Mouse (Mus musculus) kidney, adult 2 months (tissue): ENCODE results near the gene Tctn1.

Experiments
- CTCF ChIP-seq: fragments of 200-500 bp; conservative IDR thresholded peaks from 2 replicates; pipeline ENCODE4 v1.5.1; 2011; ENCODE audit warnings: low read depth, mild to moderate bottlenecking, control low read depth, low read length, moderate library complexity, mixed read lengths; ENCODE audit not compliant: insufficient read depth, insufficient read length
- POLR2A ChIP-seq: fragments of 200-500 bp; IDR thresholded peaks from one replicate; pipeline ENCODE4 v1.6.1; 2011; ENCODE audit warnings: low read depth, low read length, control low read depth

DNA sequence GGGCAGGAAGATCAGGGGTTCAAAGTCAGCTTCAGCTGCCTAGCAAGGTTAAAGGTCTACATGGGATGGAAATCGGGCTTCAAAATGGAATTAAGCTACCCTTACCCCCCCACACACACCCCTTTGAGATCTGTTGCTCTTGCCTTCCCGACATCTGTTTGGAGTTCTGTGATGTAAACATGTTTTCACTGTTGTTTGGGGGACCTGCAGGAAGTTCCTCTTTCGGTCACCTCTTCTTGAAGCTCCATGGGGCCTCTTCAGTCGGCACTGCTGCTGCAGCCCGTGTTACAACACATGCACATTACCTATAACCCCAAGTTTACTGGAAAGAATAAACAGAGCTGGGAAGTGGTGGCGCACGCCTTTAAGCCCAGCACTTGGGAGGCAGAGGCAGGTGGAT is 2.9 kb upstream of the Tctn1 start:
- TF ChIP-seq CTCF (no peak), POLR2A (no peak)
